Mouse (Mus musculus) kidney, adult 9 months (tissue): Measurements from ENCODE around the gene C2cd4b.
"Not testable (repeated sequence)": the region's sequence is repeated elsewhere in the genome, so short reads cannot be mapped to it uniquely, and the experiment has no call there.

Experiments used
- DNase-seq: peaks from one replicate; pipeline ENCODE4 v3.0.0; 2022

C2cd4b gene

DNA sequence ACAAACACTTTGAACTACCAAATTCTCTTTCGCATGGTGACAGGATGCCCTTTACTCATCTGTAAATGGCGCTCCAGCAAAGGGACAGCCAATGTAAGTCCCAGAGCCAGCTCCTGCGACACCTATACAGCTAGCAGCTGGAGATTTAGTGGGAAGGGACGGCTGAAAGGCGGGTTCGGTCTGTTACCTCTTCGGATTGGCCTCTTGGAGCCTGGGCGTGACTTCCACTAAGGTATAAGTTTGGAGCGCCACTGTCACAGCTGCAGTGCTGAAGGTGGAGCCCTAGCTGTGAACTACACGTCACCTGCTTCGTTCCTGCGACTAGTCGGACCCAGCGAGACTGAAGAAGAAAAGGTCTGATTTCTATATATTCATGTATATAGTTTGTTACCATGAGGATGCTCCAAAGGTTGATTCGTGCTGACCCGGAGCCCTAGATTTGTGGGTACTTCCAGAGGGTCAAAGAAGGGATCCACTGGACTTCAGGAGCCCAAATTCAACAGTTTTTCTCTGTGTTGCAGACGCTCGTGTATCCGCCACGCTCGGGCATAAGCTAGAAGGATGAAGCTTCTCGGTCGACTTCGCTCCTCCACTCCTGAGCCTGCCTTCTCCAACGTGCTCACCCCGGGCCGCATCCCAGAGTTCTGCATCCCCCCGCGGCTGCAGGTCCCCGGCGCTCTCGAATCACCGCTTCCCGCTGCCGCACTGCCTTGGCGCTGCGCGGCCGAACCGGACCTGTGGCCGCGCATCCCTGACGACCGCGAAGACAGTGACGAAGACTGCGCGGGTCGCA is at the start of gene C2cd4b:
C2cd4b (plus strand) TSS at position 275 of the 793 bp plus-strand sequence.
- peak; percentile 31 for DNase-seq

DNA sequence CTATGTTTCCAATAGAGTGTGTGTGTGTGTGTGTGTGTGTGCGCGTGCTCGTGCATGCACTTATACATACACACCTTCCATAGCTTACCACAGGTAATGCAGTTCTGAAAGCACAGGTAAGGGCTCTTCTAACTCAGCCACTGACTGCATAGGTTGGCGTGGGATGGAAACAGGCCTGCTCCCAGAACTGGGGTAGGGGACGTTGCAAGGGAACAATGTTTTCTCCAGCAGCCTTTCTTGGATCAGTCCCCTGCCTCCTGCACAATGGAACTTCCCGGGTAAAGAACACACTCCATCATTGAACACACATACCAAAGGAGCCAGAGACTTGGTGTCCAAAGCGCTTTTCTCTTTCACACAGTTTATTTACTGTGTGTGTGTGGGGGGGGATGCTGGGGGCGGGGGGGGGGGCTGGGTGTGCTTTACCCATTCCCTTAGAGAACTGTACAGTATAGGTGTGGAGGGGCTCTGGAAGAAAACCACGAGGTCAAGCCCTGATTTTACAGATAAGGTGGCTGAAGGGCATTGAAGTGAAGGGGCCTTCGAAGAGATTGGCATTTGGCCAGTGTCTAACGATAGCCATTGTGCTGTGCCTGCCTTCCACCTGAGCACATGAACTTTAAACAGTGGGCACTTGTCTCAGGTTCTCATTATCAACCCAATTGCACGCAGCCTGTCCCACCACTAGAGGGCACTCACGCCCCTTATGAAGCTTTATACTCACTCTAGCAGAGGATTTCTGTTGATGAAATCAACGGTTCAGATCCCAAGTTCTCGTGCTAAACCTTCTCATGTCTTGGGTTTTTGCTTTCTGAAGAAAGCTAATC is 48.0 kb upstream of the C2cd4b start:
- peak; percentile 78 for DNase-seq

DNA sequence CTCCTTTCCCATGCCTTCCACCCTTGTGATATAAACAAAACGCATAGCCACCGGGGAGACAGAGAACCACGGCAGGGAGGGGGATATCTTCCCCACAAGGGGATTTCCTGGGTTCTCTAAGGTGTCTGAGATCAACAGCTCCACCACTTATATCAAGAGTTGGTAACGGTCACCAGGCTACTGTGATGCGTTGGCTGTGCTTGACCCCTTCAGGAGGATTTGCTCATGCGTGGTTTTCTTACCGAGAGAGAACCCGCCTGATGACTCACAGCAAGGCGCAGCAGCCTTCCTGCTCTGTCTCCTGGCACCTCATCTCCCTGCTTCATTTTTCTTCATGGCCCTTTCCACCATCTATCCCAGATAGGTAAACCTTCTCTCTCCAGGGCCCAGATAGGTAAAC is 47.1 kb upstream of the C2cd4b start:
- no peak for DNase-seq

DNA sequence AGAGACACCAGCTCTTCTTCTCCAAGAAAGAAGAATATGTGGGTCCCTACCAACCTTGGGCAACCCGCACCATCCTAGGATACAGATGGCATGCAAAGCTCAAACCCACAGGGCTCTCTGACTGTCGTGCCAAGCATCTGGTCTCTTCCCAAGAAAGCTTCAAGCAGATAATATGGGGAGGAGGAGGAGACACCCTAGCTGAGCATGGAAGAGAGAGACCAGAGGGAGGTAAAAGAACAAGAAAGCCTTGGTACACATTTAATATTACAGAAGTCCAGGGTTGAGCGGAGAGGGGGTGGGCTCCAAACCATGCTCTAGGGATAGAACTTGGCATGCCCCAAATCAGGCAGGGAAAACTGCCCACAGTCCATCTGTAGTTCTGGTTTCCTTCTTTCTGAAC is 42.2 kb upstream of the C2cd4b start:
- DNase-seq, result no peak

DNA sequence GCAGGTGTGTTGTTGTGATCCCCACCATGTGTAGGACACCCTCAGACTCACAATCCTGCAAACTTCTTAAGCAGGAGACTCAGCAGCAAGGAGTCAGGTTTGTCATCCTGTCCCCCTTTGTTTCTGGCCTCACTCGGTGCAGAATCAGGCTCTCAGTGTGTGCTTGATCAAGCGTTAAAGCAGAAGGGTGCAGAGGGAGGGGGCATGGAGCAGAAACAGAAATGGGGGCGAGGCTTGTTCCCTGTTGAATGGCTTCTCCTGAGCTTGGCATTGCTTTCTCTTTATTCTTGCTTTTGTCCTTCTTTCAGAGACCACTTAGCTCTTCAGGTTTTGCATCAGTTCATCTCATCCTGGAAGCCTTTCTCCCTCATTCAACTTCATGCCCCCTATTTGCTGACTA is 40.6 kb upstream of the C2cd4b start:
- DNase-seq, result no peak

DNA sequence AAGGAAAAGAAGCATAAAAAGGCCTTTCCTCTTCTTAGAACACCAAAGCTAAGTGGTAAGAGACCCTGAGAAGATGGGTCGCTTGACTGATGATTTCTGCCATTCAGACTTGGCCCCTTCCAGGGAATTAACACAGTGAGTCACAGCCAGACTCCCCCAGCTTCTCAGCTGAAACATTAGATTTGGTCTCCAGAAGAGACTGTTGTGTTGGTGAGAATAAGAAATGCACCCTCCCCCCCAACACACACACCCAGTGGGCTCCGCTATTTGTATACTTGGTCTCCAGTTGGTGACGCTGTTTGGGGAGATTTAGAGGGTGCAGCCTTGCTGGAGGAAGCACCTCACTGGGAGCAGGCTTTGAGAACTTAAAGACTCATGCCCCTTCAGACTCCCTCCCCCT is 39.1 kb upstream of the C2cd4b start:
- no peak for DNase-seq

DNA sequence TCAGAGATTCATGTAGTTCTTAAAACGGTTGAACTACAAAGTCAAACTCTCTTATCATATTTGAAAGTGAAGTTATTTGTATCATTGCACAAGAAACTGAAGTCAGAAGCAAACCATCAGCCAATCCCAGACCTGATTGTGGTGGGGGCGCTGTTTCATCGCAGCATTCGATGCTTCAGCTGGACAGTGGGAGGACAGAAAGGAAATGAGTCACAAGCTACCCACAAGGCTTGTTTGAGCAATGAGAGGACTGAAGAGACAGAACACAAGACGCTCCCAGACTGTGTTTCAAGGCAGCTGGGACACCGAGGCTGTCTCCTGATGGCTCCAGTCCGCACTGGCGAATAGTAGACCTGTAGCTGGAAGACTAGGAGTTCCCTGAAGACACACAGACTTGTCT is 36.9 kb upstream of the C2cd4b start:
- no peak for DNase-seq

DNA sequence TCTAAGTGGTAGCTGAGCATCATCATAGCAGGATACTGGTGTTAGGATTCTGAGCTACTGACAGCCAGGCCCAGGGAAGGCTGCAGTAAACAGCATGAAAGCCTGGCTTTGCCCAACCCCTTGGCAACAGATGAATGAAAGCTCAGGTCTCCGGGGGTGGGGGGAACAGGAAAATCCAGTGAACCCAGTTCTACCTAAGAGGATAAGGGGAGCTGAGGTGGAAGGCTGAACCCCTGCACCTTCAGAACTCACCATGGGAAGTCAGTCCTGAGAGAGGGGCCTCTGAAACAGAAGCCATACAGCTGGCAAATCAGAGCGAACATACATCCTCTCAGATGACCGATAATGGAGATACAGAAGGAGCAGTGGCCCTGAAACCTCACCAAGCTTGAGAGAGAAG is 34.0 kb upstream of the C2cd4b start:
- DNase-seq, result no peak

DNA sequence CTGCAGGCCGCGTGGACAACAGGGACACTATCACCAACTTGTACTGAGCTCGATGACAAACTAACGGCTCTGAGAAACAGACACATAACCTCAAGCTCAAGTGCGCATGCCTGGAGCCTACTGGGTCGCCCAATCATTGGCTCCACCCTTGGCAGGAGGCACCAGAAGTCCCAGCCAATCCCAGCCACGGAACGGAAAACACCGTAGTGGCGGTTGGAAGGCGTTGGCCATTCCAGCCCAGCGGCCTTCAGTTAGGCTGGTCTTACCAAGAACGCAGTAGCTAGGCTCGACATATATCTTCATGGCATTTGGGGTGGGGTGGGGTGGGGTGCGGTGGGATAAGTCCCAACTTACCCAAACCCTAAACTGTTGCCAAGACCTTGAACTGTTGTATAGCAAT is 25.5 kb upstream of the C2cd4b start:
- no peak for DNase-seq

DNA sequence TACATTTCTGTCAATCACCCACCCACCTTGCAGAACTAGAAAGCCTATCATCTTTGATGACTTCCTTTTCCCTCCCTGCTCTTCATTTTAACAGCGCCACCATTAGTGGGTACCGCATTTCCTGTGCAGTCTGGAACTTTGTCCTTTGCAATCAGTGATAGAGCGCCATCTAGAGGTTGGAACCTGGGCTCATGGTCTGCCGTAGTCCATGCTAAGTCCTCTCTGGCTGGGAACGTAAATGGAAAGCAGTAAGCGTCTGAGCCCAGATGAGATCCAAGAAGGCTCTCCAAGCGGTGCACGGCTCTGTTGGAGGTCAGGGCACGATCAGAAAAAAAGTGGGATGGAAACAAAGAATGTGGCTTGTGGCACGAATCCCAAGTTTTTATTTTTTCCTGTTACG is 23.8 kb upstream of the C2cd4b start:
- peak; percentile 33 for DNase-seq

DNA sequence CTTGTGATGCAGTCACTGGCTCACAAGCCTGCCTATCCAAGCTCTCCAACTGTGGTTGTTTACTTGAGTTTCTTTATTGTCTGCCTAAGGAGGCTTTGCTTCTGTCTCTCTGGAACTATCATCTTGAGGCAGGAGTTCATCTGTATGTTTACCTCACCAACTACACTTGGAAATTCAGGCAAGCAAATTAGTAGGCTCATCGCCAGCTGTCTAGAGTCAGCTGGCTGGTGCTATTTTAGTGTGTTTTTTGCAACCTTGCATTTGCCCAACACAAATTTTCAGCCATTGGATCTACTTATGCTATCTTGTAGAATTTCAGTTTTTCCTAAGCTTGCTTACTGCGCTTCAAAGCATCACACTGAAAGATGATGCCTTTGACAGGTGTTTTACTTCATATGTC is 18.0 kb upstream of the C2cd4b start:
- DNase-seq, result no peak

DNA sequence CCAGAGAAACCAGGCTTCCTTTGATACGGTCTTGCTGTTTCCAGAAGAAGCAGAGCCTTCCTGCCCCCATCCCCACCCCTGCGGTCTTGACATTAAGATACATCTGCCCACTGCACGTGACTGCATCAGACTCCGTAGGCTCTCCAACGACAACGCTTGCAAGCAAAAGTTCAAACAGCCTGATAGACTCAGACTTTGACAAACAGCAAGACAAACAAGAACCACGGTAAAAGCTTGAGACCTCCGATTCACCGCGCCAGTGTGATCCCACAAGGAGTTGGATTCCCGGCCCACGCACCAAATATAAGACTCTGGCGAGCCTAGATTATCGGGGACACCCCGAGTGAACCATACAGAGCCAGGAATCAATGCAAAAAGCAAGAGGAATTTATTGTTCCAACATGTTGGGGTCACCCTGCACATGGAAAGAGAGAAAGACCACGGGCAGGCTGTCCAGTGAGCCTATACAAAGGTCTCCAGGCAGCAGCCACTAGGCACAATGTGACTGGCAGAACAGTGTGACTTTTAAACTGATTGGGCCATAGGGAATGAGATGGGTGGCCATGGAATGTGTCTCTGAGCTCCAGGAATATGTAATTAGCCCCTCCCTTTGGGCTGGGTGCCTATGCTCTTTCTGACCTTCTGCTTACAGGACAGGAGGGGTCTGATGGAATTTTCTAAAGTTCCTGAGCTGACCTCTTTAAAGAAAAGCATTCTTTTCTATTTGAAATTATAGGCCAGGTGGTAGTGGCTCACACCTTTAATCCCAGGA is 5.6 kb upstream of the C2cd4b start:
- DNase-seq, result no peak

DNA sequence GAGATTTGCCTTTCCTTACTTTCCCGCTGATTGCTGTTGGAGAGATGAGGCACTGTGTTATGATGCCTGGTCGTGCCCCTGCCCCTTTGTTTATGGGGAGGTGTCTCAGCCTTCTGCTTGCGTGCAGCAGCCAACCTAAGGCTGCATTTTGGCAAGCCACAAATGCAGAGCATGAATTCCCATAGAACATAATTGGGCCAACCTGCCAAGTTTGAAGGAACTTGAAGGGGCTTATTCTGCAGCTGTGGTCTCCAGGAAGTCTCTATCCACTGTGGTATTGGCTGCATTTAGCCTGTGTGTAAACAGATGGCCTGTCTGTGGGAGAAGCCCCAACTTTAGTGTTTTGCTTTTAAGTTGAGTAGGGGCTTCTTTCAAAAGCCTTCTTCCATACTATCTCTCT is 4.5 kb upstream of the C2cd4b start:
- no peak for DNase-seq

DNA sequence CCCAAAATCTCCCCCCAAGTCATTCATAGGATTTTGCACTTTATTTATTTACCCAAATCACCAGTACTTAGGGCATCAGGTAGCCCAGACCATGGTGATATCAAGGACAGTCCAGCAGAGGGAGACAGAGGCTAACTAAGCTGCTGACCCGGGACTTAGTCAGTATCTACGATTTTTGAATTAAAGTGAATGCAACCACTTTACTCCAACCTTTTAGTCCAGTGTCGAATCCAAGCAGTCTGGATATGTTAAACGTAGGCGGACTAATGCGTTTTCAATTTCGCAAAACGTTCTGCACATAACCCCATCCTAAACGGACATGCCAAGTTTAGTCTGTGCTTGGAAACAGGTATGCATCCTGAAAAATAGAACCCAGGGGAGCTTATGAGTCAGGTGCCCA is 551 bp upstream of the C2cd4b start:
- peak; percentile 68 for DNase-seq

DNA sequence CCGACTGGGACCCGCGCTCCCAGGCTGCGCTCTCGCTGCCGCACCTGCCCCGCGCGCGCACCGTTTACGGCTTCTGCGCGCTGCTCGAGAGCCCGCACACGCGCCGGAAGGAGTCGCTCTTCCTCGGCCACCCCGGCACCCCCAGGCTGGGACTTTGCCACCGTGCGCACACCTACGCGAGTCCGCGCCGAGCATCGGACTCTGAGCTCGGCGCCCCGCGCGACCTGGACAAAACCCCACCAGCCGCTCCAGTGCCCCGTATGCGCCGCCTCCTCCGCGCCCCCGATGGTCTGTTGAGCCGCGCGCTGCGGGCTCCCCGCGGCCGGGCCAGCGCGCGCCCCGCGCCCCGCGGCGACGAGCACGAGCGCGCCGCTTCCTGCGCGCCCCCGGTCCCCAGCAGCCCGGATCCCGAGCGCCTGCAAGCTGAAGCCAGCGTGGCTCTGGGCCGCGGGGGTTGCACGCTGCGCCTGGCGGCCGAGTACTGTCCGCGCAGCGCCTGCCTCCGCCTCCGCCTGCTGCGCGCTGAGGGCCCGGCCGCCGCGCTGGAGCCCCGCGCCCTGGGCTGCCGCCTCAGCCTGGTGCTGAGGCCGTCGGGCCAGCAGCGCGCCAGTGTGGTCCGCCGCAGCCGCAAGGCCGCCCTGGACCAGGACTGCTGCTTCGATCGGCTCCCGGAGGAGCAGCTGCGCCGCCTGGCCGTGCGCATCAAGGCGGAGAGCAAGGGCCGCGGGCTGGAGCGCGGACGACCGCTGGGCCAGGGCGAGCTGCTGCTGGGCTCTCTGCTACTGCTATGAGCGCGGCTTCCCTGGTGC is 923 bp downstream of the C2cd4b start:
- DNase-seq, result not testable (repeated sequence)

DNA sequence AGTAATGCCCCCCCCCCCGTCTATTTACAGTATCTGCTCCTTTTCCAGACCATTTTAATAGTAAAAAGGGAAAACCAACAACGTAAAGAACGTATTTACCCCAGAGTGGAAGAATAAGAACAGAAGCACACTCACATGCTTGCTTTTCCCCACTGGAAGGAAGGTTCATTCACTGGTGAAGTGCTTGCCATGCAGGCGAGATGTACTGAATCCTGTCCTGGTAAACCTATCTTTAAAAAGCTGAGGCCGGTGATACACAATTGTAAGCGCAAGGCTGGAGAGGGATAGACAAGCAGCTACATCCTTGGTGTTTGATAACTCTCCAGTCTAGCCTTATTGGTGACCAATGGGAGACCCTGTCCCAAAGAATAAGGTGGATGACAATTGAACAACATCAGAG is 1.8 kb downstream of the C2cd4b start:
- DNase-seq, result no peak

DNA sequence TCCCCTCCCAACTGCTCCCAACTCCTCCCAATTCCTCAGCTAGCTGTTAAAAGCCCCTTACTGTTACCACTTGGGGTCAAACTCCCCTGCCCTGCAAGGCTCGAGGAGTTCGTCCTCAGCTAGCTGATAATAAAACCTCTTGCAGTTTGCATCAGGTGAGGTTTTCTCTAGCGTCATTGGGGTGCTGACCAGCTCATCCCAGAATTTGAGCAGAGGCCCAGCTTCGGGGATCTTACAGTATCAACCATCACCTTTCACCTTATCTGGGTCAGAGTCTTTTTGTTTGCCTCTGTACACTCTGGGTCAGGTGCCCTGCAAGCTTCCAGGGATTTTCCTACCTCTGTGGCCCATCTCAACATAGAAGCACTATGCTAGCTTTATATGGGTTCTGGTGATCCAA is 4.1 kb downstream of the C2cd4b start:
- no peak for DNase-seq

DNA sequence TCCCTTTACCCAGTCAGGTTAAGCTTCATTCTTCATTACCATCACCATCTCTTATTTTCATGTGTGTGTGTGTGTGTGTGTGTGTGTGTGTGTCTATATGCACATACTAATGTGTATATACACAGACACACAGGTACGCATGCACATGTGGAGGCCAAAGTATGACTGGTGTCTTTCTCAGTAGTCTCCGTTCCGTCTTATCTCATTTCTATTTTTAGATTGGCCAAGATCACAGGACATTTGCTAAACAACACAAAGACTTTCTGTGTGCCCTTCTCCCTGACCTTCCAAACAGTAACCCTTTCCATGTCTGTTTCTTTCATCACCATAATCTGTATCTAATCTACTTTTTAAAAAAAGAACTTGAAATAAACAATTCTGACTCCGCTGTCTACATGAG is 7.2 kb downstream of the C2cd4b start:
- DNase-seq, result no peak

DNA sequence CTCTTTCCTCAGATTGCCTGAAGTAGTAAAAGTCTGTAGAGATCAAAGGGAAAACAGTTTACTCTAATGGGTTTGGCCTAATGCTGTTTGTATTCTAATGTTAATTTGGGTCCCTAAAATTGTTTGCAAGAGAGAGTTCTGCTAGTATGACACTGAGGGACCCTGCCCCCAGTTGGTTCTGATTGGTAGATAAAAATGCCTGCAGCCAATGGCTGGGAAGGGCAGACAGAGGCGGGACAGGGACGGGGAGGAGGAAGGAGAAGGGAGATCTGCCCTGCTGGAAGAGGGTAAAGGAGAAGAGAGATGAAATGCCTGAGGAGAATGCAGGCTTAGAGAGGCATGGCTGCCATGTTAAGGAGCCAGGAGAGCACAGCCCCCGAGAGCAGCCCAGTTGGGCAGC is 7.7 kb downstream of the C2cd4b start:
- DNase-seq, result no peak

DNA sequence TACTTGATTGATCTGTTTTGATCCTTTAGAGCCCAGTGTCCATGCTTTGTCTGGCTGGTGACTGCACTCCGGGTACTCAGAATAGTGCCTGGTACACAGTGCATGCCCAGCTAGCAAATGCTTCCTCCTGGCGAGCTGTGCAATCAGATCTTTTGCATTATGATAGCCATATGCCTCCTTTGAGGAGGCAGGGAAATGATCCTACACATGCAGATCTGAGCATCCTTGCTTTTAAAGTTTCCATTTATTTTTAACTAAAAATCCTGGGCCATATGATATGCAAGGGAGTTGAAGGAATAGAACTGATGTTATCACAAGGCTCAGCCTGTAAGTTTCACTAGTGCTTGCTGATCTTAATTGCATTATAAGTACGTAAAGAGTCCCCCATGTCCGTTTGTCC is 9.6 kb downstream of the C2cd4b start:
- no peak for DNase-seq

DNA sequence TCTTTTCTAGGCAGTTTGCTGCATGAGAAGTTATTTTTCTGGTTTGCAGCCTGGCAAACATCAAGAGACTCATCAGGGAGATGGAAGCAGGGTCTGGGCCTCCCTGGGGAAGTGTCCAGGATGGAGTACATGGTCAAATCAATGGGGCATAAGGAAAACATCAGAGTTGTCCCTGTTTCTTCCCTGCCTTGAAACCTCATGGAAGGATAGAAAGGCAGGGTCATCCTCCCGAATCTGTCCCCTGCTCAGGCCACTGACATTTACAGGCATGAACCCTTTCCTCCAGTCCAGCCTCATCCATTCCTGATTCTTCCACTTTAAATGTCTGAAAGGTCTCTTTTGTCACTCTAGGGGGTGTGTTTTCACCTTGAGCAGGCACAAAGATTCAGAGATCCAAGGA is 10.2 kb downstream of the C2cd4b start:
- DNase-seq, result no peak

DNA sequence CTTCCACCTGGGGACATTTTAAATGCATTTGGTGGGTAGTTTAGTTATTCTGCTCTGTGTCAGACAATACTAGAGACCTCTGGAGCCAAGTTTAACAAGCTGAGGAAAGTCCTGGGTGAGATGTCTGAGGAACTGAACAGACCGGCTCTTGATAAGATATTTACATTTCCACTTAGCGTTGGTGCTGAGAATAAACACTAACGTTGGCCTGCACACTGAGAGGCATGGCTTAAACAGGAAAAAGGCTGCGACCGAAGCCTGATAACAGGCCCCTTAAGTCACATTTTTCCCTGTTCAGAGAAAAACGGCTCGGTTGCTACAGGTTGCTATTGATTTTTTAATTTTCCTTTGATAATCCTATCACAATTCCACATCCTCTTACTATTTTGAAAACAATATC is 12.1 kb downstream of the C2cd4b start:
- no peak for DNase-seq

DNA sequence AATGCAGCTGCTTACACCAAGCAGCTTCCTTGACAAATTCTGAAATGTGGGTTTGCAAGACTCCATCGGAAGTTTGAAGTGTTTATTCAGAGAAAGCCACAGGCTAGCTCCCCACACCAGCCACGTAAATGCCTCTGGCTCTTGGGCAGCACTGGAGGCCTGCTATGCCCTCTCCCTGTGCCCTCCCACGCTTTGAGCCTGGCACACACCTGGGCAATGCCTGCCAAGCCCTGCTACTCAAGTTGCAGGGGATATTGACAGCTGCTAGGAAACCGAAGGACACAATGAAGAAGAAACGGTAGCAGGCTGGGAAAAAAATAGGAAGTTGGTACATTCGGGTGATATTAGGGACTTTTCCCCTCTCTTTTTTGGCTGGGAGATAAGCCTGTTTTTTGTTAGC is 15.0 kb downstream of the C2cd4b start:
- no peak for DNase-seq
